Mouse (Mus musculus): ENCODE data around the gene Nceh1. TPM values are rescaled to one million over a fixed set of nuclear protein-coding genes. Genes with fewer than 3 reads are reported as not detected.
"Not testable (repeated sequence)": the region's sequence is repeated elsewhere in the genome, so short reads cannot be mapped to it uniquely, and the experiment has no call there.

Nceh1 gene
- total RNA-seq, 2 experiments from 2014 or later, result 65.9 to 80.9 TPM

DNA sequence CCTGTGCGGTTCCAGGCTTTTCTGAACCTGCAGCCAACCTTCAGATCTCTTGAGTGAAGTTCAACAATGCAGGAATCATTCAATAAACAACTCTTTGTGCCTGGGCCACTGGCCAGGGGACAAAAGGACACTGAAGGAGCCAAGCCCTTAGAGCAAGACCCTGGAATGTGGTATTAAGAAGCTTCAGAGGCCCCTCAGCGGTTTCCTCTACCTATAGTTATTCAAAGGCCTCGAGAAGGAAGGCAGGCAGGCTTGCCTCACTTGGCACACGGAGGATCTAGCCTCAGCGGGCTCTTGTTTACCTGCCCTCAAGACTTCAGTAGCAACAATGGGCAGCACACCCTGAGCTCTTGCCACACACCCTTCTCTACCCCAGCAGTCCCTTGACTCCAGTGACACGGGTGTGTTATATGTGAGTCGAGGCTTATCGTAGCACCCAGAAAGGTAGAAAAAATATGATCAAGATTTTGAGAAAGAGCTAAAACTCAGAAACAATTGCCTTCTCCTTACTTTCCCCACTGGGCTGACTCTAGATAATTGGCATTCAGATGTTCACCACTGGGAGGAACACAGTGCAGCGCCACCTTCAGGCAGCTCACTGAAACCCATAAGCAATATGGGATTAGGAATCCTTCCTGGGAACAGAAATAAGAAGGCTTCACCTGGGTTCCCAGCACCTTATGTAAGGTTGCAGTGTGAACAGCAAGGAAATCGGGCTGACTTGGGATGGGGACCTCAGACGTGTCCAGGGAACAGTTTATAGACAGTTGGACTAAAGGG is 46.0 kb downstream of the Nceh1 start:
- peak; percentile 35 for DNase-seq

DNA sequence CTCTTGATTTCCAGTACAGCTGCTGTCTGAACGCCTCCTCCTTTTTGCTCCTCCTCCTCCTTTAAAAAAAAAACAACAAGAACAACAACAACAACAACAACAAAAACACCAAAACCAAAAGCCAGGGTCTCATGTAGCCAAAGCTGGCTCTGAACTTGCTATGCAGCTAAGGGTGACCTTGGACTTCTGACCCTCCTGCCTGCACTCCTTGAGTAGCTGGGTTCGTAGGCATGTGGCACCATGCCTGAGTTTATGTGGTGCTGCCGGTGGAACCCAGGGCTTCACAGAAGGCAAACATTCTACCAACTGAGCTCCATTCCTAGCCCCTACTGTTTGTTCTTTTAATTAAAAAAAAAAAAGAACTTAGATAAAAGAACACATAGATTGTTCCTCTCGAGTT is 50.6 kb downstream of the Nceh1 start:
- no peak for DNase-seq

DNA sequence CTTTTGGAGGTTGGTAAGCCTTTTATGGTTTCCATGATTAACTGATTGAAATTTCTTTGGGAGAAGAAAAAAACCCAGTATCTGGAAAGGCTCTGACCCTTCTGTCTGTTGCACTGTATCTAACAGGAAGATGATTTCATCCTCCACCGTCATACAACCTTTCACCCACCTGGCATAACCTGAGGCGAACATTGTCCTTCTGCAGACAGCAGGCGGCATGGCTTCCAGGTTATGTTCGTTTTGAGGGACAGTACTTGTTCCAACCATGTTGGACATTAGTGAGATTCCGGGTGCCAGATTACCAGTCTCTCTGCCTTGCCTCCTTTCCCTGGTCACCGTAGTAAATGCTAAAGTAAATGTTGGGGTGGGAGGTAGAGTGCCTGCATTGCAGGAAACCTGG is 51.1 kb downstream of the Nceh1 start:
- peak; percentile 40 for DNase-seq

DNA sequence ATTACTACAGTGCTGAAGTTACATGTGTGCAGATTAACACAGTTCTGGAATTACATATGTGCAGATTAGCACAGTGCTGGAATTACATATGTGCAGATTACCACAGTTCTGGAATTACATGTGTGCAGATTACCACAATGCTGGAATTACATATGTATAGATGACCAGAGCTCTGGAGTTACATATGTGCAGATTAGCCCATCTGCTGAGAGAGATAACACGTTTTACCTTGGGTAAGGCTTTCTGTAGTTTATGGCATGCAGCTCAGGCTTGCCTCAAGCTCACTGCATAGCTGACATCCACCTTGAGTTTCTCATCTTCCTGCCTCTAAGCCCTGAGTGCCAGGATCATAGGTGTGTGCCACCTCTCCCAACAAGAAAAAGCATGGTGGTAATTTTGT is 52.2 kb downstream of the Nceh1 start:
- no peak for DNase-seq

DNA sequence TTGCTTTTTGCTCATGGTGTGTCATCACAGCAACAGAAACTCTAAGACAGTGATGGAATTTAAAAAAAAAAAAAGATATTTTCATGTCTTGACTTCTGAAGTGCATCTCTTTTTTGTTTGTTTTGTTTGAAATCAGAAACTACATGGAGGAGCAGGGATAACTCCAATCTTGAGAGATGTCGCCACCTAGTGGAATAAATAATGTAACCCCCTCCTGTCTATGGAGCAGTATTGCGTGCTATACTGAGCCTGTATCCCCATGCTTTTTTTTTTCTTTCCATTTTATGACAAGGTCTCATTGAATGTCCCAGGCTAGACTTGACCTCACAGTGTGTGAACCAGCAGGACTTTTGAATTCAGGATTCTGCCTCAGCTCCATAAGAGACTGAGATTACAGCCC is 54.5 kb downstream of the Nceh1 start:
- peak; percentile 54 for DNase-seq

DNA sequence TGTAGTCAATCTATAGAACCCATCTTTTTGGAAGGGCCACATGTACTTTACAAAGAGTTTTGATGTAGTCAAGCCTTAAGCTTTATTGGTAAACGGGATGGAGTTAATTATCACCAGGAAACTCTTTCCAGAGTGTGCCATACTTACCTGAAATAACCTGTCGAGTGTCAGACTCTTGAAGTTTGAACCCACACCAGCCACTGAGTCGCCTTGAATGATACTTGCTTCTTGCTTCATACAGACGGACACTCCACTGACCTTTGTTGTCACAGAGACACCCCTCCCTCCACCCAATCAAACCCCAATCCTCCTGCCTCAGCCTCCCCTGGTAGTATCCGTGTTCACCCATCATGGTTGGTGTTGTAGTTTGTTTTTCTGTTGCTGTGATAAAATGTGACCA is 55.8 kb downstream of the Nceh1 start:
- no peak for DNase-seq

DNA sequence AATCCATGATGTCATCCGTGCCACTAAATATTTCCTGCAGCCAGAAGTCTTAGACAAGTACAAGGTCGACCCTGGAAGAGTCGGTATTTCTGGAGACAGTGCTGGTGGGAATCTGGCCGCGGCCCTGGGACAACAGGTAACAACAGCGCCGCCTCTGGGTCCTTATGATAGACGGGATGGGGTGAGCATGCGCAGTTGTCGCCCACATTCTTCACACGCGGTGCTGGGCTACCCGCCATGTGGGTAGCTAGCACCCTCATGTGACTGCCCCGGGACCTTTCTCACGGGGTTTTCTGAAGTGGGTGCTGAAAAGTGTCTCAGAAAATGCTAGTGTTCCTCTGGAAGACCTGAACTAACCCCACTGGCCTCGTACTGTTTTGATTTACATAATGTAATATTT is 56.8 kb downstream of the Nceh1 start:
- peak; percentile 37 for DNase-seq

DNA sequence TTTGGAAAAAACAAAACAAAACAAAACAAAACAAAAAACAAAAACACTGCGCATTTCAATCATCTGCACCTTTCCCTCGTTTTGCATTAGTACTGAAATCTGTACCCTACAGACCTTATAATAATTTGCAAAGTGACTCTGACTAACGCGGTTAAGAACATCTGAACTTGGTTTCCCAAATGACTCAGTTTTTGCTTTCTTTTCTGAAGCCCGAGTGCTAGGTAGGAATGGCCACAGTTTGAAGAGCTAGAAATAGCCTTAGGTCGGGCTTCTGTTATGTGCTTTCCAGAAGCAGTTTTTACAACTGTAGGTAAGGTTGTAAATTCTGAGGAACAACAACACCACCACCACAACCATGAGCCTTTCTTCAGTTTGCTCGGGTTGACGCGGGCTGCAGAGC is 59.1 kb downstream of the Nceh1 start:
- no peak for DNase-seq

DNA sequence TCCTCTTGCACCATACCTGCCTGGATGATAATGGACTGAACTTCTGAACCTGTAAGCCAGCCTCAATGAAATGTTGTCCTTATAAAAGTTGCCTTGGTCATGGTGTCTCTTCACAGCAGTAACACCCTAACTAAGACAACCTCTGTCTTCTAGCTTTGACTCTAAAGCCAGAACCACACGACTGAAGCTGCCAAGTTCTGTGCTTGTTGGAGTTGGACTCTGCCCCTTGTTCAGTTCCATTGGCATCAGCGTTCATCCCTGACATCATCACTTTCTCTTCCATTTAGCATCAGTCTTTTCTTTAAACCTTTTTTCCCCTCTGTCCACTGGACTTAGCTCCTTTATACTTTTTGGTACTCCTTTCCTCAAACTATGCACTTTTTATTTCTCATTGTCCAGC is 63.4 kb downstream of the Nceh1 start:
- DNase-seq, result no peak

DNA sequence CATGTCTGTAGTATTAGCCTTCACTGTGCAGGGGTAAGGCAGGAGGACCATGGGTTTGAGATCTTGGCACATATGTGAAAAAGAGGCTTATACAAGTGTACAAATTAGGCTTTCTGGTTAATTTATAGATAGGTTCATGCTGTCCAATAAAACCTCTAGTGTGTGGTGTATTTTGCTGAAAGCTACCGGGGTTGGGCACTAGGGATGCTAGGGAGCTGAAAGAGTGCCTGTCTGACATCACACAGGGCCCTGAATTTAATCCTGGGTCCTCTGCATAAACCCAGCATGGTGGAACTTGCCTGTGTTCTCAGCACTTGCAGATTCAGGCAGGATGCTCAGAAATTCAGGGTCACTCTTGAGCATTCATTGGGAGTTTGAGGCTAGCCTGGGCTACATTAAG is 65.0 kb downstream of the Nceh1 start:
- no peak for DNase-seq

DNA sequence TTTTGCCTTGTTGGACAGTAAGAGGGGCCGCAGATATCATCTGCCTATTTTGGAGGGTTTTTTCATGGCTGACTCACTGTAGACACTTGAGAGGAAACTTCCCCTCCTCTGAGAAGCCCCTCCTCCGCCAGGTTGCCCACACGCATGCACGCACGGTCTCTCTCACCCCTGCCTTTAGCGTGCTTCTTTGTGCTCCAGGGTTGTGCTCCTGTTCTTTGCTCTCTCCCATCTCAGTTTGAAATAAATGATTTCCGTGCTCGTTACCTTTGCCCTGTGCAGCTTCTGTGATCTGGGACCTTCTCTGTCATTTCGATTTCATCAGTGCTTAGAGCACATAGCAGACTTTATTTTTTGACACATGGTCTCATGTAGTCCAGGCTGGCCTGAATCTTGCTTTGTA is 66.3 kb downstream of the Nceh1 start:
- DNase-seq, result no peak

DNA sequence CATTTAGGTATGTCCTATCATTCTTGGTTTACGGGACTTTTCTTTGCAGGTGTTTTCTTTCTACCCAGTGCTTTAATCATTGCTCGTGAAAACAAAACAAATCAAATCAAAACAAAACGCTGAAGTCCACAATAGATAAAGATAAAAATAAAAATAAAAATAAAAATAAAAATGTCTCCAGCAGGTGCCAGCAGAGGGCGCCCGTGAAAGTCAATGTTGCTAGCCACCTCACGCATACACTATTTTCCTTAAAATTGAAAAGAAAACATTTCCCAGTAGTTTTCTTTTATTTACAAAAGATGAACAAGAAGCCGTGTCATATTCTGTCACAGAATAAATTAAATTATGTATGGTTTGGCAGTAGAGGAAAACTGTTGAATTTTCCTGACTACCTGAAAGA is 68.2 kb downstream of the Nceh1 start:
- DNase-seq, result peak; percentile 32

DNA sequence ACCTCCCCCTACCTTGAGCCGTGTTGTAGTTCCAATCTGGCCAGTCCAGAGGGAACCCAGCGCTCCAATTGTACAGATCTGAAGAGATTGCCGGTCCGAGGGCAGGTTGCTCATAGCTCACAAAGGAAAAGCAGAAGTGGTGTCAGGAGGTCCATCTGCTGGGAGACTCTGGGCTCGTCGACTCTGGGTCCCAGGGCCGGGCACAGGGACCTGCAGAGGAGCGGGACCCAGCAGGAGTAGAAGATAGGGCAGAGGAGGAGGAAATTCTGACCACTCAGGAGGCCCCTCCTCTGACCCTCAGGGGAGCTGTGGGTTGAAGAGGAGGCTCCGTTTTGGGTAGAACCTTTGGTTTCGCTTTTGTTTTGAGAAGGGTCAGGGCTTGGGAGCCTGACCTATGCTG is 75.7 kb downstream of the Nceh1 start:
- no peak for DNase-seq

DNA sequence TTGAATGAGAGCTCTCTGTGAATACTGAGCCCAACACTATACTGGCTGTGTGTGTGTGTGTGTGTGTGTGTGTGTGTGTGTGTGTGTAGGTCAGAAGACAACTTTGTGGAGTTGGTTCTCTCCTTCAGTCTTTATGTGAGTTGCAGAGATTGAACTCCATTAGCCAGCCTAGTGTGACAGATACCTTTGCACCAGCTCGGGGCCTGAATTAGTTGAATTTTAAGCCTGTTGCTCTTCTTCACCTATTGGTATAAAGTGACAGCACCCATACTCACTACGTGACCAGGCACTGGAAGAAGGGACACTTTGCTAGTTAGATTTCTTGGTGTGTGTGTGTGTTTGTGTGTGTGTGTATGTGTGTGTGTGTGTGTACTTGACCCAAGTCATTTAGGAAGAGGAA is 77.6 kb downstream of the Nceh1 start:
- DNase-seq, result no peak

DNA sequence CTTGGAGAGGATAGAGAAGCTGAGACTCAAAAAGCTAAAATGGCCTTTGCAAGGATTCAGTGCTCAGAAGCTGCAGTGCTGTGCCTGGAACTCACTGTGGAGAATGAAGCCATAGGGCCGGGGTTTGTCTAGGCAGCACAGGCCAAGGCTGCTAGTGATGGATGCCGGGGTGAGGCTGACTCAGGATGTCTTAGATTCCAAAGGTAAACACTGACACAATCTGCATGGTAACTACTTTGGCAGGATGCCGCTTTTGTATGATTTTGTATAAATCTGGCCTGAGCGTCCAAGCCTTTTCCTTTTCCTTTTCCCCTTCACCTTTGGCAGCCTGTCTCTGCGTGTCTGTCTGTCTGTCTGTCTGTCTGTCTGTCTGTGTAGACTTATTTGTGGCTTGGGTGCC is 84.6 kb downstream of the Nceh1 start:
- DNase-seq, result peak; percentile 12

DNA sequence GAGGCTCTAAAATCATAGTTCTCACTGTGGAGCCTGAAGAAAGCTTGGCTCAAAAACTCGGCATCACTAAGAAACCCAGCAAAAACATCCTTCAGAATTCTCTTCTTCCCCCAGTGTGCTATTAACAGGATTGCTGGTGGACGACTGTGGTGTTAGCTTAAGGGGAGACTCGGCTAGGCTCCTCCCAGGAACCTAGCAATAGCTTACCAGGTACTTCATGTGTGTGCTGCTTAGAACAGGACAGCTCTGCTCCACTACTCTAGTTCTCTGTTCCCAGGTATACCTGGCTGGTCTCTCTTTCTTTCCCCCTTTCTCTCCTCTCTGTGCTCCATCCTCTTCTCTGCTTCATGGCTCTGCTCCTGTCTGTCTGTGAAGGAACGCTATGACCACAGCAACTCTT is 85.1 kb downstream of the Nceh1 start:
- DNase-seq, result no peak

DNA sequence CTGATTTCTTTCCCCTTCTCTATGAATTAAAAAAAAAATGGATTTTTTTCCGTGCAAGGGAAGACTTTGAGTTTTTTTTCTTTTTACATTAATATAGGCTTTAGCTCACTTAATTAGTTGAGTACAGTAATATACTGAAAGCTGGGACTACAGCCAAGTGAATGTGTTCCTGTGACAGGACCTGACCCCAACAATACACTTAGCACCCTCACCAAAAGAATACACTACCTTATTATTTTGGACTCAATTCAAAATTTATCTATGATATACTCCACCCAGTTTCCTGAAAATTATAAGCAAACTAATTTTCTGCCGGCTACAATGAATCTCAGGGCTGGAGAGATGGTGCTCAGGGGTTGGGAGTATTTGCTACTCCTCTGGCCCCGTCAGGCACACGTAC is 86.4 kb downstream of the Nceh1 start:
- DNase-seq, result no peak

DNA sequence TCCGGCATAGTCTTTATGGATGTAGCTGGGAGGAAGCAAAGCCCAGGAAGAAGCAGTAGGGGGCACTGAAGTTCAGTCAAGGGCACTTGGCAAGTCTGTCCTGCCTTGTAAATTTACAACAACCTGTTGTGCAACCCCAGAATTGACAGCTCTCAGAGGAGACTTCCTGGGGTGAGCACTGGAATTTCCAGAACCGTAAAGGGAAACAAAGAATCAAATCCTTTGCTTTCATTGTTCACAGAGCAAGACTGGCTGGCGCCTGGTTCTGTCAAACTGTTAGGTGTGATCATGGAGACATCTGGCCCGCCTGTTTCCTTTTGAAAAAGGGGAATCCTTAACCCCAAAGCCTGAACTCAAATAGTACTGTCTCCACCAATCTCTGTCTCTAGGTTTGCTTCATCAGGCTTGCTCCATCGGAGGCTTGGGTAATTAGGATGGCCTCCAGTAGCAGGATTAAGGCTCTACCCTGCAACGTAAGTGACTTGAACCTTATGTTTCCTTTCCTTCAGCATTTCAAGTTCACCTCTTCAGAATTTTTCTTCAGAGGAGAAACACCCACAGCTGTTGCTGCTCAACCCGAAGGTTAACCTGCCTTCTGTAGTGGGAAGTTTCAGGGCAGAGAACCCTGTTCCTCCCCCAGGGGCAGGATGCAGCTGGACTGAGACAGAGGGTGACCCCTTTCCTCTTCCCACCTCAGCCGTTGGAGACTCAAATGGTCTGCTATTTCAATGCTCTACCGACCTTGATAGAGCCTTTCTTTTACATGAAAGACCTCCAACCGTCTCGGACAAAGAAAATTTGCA is 87.6 kb downstream of the Nceh1 start:
- DNase-seq, result peak; percentile 71

DNA sequence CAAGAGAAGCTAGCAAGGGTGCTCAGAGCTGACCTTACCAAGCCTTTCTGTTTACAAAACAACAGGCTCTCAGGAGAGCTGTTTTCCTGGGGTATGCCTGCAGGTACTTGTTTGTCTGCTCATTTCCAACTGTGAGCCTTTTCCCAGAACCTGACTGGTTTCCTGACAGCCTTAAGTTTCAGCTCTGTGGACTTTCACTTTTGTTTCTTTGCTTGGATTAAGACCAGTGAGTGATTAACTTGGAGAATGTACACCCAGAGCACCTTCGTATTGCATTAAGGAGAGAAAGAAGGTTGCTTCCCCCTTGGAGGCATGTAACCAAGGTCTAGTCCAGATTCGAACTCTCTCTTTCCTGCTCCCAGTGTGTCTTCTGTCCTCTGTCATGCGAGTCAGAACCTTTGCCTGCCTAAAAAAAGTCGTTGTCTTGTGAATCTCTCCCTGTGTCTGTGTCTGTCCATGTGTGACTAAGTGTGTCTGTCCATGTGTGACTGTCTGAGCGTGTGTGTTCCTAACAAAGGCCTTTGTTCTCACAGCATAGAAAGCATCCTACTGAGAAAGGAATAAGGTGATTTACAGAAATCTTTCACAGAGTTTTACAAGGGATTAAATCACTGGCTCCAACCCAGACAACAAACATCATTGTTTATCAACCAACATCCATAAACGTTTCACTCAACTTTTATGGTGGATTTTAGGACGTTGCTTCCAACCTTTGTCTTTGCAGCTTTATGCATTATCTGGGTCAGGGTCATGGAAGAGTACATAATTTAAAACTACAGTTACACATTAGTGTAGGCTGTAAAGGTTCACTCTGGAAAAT is 90.4 kb downstream of the Nceh1 start:
- DNase-seq, result no peak

DNA sequence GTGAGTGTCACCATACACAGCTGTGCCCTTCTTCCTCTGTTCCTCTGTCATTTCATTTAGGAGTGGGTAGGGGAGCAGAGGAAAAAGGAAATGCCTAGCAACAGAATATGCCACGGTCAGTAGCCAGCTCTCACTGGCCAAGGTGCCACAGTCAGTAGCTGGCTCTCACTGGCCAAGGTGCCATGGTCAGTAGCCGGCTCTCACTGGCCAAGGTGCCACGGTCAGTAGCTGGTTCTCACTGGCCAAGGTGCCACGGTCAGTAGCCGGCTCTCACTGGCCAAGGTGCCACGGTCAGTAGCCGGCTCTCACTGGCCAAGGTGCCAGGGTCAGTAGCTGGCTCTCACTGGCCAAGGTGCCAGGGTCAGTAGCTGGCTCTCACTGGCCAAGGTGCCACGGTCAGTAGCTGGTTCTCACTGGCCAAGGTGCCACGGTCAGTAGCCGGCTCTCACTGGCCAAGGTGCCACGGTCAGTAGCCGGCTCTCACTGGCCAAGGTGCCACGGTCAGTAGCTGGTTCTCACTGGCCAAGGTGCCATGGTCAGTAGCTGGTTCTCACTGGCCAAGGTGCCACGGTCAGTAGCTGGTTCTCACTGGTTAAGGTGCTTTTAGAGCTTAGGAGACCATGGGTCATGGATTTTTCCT is 96.6 kb downstream of the Nceh1 start:
- DNase-seq, result not testable (repeated sequence)

DNA sequence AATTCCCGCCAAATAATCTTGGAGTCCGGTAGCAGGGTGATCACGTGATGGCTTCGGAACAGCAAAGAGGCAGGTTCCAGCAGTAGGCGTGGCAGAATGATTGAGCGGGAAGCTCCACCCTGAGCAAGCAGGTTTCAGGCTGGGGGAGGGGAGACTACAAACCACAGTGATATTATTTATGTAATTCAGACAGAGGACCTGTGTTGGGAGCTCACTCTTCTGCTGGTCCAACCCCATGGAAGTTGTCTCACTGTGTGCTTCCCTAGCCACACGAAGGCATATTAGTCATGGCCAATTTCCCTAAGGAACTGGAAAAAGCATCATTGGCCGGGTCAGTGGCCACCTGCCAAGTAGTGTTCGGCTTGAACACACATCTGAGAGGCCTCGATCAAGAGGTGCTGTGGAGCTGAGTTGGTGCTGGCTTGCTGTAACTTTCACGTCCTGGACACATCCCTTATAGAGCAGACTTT is 97.5 kb downstream of the Nceh1 start:
- DNase-seq, result peak; percentile 43

DNA sequence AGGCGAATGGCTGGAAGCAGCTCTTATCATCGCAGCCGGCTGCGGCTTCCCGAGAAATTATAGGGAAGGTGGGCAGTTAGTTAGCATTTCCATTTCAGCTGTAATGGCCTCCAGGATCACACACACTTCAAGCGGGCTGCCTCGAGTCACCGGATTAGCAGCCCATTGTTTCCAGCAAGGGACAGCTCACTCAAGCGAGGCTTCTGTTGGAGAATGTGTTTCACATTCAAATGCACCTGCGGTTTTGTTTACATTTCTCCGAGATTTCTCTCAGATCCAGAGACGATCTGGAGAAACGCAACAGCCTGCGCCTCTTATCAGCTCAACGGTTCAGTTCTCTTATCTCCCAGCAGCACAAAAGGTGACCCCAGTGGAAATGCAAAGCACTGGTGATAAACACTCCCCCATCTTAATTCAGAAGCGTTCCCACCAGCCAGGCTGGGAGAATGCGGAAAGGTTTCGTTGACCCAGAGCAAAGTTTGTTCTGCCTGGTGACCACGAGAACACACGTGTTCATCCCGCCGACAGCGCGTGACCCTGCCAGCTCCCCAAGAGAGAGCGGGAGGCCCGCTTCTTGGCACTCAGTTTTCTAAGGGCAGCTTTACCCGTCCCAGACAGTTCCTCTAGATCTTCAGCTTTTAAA is 100.4 kb downstream of the Nceh1 start:
- DNase-seq, result peak; percentile 46
